Mouse (Mus musculus) kidney, postnatal 10 days (tissue): Measurements from ENCODE around the gene Bcl2l14.

ENCODE experiments used
- DNase-seq: peaks from one replicate; pipeline ENCODE4 v3.0.0; 2021; ENCODE audit warnings: mixed read lengths

The Bcl2l14 gene

DNA sequence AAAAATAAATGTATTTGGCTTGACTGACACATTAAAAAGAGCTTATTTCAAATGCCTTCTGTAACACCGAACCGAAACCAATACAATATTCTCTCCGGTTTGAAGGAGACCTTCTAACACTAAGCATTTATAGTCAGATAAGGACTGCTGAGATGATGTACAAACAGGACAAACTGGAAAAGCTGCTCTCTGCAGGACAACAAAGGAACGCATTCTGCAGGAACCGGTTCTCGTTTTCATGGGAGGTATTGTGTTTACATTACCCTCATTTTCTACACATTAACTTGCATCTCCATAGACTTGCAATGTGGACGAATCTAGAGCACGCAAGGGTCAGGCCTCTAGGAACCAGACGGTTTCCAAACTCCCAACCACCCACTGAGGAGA is 7.6 kb downstream of the Bcl2l14 start:
- no peak for DNase-seq

DNA sequence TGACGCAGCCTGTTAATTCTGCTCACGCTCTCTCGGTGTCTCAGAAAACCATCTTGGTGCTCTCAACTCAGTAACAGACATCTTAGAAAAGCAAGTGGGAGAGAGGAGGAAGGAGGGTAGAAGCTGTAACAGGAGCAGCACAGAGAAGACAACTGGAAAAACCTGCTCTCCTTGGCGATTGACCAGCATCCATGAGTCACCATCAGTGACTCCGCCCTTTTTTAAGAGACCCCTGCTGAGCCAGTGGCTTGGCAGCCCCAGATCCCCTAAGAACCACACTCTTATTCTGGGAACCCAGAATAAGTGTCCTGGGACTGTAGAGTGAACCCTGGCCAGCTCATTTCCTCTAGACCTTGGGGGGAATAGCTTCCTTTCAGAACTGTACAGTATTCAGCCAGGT is 11.1 kb downstream of the Bcl2l14 start:
- peak; percentile 31 for DNase-seq

DNA sequence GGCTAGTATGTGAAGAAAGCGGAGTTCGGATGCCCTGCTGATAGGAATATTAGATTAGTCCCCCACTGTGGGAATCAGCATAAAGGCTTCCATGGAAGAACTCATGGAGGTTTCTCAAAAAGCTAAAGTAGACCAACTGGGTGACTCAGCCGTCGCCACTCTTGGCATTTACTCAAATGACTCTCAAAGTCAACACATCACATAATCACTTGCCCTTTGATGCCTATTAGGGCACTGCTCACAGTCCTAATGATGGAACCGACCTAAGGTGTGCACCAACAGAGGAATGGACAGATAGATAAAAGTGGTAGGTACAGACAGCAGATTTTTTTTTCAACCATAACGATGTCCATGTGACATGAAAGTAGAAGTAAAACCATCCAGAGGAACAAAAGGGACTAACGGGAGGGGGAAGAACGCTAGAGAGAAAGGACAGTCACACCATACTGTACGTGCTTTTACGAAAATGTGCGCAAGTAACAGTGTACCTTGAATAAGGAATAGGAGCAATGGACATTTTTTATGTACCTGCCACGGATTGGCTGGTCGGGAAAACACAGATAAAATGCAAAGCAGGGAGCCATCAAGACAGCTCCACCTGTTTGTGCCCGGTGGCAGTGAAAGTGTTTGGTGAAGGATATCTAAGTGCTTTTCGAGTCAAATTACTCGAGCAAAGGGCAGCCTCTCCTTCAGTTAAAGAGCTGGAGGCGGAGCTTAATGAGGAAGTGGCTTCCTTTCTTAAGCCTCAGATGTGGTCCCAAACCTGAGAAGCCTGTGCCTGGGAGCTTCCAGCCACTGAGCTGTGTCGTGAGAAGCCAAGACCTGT is 17.8 kb downstream of the Bcl2l14 start:
- DNase-seq = peak; percentile 44

DNA sequence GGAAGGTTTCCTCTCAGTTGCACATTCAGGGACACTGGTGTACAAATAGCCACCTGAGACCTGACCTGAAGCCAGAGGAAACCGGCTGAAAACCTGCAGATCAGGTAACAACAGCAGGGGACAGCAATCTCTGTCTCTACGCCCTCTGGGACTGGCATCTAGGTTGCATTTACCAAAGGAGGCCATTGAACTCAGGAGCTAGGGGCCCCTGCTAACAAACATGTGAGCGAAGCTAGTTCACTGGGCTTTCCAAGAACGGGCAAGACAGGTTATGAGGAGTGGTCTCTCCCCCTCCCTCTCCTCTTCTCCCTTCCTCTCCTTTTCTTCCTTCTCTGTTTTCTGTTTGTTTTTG is 18.4 kb downstream of the Bcl2l14 start:
- no peak for DNase-seq

DNA sequence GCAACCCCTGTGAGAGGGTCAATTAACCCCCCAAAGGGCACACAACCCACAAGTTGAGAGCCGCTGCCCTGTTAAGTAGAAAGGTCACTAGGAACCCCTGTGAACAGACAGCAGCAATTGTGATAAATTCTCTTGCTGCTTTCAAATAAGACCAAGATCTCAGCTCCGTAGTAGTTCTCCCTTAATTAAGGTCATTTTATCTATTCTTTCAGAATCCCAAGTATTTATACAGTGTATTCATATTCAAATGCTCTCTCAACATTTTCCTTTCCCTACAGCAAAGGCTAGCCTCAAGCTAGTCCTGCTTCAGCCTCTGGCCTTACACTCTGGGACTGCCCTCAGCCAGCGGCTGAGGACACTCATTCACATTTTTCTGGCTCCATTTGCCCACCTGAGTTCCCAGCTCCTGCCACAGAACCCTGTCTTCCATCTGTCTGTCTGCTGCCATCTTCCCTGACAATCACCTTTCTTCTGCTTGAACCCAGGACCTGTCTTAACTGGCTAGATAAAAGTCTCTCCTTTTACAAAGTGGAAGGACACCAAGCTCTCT is 20.5 kb downstream of the Bcl2l14 start:
- DNase-seq = no peak

DNA sequence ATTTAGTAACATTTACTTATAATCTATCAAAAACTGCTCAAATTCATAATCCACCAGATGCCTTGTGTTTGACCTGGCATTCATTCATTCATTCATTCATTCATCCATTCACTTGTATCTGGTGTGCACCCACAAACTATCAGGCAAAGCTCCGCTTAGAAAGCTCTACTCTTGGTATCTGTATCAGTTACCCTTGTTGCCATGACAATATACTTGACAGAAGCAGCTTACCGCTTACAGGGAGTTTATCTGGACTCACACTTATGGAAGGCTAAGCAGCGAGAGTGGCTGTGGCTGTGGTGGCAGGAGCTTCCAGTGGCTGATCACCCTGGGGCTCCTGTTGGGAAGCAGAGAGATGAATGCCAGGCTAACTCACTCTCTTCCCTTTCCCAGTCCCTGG is 21.8 kb downstream of the Bcl2l14 start:
- DNase-seq = no peak

DNA sequence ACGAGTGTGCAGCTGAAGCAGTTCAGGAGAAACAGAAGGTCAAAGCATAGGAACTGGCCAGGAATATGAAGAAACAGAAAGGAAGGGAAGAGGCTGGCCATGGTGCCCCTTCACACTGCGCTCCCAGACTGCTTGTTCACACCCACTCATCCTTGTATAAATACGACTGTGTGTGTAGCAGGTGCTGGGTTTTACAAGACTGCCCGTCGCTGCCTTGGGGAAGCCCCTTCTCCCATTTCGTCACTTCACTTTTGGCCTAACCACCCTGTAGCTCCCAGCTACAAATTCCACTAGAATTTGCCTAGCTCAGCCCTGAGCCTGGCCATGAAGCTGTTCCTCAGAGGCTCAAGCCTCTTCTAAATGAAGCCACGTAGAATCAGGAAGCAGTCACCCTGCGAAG is 24.3 kb downstream of the Bcl2l14 start:
- DNase-seq = no peak

DNA sequence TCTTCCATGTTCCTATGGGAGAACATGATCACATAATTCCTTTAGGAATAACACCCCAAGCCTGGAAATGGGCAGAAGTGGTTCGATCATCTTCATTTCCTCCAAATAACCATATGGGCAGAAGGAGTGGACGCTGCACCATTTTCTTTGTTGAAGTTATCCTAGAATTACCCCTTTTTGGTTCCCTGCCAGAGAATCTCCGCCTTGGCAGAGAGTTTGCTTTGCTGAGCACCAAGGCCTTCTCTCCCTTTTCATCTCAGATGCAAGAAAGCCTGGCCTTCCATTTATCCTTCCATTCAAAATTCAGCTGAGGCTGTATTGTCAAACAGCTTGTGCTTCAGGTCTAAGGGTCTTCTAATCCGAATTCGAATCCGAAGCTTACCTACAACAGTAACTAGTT is 25.8 kb downstream of the Bcl2l14 start:
- no peak for DNase-seq

DNA sequence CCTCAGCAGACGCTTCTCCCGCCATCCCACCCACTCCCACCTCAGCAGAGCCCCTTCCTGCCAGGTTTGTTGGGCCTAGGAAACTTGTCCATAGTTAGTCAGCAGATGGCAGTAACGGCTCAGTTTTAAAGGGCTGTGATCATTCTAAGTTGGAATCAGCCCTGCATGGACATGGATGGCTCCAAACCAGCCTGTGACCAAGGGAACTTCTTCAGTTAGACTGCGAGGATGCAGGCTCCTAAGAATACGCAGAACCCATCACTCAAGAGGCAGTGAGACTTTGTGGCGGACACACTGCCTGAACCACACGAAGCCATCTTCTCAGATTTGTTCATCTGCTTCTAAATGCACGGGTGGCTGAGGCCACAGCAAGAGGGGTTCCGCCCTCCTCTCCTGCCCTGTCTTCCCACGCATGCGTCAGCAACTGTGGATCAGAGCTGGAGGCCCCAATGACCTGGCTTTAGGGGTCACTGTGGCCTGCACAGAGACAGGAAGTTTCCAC is 29.1 kb downstream of the Bcl2l14 start:
- peak; percentile 81 for DNase-seq

DNA sequence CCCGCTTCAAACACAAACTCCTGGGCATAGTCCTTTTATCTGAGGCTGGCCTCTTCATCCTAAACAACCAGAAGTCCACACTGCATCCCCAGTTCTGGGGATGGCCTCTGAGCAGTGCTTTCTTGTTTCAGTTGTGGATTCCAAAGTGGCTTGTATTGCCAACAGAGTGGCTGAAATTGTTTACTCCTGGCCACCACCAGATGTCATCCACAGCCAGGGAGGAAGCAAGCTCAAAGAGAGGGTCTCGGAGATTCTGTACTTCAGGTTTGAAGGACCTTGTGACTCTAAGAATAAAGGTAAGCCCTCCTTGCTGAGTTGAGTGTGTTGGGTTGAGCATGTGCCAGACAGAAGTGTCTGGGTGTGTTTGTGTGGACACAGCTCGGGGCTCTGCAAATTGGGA is 31.0 kb downstream of the Bcl2l14 start:
- DNase-seq = peak; percentile 24

DNA sequence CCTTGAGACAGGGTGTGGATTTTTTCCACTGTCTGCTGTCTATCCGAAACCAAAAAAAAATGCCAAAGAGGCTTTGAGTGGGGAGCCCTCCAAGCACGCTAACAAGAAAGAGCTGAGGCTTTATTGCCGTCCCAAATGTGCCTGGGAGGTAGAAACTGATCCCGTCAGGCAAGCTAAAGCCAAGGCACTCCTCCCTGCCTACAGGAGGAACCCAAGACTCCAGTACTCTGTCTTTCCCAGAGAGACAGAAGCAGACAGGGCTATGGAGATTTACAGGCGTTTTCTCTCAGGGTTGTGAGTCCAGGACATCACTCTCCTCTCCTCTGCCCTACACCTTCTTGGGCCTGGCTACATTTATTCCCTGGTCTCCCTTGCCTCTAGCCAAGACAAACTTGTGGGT is 32.3 kb downstream of the Bcl2l14 start:
- no peak for DNase-seq

DNA sequence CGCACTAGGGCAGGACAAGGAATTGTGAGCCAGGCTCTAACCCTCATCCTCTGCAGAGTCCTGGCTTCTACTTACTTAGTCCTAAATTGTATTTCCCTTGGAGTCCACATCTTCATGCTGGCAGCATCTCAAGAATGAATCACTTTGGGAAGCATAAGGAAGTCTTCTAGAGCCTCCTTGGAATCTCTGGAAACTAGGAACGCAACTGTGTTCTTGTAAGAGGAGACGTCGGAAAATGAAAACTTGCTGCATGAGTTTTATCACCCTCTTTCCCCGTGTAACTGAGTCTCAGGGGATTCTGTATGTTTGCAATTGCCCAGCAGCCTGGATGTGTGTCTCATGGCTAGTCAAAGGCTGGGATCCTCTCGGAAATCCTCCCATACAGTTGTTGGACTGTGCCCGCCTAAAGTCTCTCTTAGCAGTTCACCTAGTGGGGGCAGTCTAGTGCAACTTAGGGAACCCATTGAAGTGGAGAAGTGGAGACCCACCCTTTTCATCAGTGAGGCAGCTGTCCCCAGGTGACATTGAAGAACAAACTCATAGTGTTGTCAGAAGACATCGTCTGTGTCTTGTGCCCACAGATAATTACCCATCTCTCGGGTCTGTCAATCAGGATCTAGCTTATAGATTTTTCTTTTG is 34.2 kb downstream of the Bcl2l14 start:
- DNase-seq = peak; percentile 30

DNA sequence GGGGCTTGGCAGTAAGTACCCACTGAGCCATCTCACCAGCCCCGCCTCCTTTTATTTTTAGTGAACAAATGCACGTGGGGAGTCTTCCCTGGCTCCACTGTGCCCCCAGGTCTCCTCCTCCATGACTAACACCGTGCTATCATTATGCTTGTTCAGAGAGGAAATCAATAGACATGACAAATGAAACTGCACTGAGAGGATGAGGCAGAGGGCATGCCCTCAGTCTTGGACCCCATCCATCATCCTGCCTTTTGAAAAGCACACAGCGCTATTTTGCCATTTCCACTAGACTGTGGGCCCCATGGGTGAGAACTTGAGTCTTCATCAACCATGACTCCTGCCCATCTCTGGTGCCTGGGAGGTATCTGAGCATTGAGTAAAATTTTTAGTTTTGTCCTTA is 35.5 kb downstream of the Bcl2l14 start:
- DNase-seq = no peak

DNA sequence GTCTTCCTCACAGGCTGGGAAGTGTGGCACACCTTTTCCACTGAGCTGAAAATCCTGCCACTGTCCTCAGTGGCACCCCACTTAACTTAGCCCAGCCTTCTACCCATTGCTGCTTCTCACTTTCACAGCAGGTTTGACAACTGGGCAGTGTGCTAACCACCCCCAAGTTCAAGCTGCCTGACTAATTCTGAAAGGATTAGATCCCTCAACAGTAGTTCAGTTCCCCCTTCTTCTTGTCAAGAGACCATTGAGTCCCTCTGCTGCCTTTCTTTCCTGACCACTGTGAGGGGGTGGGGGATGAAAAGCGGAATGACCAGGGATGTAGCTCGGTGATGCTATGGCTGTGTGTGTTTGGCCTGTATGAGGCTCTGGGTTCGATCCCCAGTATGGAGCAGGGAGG is 37.2 kb downstream of the Bcl2l14 start:
- no peak for DNase-seq

DNA sequence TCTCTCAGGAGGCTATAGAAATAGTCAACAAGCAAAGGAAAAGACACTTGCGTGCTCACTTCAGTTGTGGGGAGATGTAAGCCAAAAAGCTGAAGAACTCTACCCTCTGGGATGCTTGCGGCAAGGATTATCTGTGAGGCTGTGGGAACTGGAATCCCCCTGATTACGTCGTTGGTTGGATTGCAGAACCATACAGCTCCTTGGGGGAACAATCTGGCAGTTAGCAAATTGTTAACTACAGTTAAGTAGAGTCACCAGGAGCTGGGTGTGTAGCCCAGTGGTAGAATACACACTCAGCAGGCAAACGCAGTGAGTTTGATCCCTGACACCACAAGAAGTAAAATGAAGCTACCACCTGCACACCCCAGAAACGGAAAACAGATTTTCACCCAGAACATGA is 37.9 kb downstream of the Bcl2l14 start:
- no peak for DNase-seq

DNA sequence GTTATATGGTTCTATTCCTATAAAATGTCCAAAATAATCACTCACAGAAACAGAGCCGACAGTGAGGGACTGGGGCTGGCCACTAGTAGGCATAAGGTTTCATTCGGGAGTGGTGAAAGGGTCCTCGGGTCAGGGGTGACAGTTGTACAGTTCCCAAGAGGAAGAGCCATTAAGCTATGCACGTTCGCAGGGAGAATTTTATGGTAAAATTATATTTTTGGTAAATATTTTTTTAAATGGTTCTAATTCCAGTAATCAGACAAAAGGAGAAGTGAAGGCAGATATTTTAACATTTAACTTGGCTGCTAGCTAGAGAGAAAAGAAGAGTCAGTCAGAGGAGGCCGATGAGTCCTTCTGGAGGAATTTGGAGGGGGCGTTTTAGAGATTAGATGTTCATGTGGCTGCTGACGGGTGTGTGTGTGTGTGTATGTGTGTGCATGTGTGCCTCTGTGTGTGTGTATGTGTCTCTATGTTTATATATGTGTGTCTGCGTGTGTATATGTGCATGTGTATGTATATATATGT is 38.8 kb downstream of the Bcl2l14 start:
- DNase-seq = no peak

DNA sequence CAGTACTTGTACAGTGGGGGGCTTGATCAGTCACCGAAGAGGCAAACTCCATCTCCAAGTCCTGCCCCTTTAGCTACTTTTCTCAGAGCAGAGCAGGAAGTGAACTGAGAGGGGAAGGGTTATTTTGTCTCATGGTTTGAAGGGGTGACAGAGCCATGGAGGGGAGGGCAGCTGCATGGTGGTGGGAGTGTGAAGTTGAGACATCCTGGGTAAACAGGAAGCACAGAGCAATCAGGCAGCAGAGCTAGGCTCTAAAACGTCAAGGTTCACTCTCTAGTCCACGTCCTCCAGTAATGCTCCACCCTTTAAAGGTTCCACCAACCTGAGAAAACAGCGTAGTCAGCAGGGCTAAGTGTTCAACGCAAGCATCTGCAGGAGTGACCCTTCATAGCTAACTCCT is 40.8 kb downstream of the Bcl2l14 start:
- no peak for DNase-seq

DNA sequence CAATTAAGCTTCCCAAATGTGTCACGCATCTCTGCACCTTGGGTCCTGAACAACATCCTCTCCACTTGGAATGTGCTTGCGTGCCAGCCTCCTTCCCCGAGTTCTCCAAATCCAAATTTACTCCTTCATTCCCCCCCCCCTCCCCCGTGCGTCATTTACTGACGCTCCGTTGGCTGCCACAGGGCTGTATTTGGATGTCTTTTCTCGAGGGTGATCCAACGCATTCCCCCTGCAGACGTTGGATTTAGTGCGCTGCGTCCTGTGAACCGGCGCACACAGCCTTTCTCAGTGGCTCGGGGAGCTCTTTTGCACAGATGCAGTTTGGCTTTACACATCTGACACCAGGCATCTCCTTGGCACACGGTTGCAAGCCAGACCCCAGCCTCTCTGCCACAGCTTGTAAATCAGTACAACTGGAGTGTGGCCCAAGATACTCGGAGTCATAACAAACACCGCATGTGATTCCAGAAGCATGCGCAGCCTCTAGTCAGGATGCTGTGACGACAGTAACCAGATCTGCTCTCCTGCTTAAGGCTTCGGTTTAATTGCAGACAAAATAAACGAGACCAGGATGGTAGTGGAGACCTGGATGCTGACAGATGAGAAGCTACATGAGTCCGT is 43.4 kb downstream of the Bcl2l14 start:
- DNase-seq = peak; percentile 41

DNA sequence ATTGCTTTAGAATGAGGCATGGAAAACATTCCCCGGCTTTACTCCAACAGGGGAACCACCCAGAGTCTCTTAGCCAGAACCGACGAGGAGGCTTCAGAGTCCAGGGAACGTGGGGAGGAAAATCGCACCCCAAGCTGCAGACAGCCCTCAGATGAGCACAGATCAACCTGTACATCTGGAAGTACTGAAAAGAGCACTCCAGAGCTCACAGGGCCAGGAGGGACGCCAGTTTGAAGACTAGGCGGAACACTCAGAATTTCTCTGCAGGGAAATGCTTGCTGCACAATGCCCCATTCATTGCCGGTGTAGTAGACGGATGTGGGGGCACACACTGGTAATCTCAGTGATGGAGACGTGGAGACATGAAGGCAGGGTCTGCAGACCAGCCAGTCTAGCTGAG is 43.9 kb downstream of the Bcl2l14 start:
- DNase-seq = no peak

DNA sequence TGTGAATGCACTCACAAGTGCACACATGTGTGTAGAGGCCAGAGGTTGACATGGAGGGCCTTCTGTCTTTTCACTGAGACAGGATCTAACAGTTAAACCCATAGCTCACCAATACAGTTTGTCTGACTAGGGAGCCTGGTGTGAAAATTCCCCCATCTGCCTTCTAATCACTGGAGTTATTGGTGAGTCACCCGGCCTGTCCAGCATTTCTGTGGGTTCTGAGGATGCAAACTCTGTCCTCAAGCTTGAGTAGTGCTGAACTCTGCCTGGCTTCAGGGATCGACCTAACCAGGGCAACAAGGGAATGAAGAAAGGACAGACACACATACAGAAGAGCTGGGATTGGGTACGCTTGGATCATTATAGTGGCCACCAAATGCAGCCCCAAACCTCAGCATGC is 45.6 kb downstream of the Bcl2l14 start:
- DNase-seq = no peak

DNA sequence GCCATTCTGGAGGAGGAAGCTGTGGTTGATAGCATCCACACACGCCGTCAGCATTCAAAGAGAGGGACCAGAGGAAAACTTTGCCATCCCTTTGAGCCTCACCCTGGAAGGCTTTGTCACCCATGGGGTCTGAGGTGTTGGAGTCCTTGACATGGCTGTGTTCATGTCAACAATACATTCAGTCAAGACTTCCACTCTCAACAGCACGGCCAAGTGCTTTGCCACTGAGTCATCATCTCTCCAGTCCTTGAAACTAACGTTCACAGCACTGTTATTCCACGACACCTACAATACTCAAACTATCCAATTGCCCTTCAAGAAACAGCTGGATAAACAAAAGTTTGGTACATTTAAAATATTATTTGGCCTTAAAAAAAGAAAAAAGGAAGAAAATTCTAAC is 46.1 kb downstream of the Bcl2l14 start:
- DNase-seq = no peak

DNA sequence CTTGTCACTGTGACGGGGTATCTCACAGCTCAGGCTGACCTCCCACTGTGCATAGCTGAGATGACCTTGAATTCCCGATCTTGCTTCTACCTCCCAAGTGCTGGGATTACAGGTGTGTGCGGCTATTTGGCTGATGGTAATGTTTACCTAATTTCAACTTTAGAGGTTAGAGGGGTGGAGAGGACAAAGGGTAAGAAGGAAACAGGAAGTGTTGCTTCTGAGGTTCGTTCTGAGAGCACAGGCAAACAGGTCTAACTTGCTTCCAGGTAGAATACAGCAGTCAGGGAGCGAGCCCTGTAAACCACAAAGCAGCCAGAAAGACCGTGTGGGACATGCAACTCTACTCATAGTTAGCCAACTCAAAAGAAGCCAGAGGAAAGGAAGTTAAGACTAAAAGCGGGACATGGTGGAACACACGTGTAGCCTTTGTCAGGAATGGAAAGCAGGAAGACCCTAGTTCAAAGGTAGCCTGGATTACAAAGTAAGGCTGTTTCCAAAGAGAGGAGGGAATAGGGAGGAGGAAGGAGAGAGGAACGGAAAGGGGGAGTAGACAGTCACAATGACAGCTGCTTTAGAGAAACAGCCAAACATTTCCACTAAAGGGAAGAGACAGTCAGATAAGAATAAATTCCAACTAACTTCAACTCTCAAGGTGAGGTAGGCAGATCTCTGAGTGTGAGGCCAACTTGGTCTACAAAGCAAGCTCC is 47.2 kb downstream of the Bcl2l14 start:
- peak; percentile 26 for DNase-seq

DNA sequence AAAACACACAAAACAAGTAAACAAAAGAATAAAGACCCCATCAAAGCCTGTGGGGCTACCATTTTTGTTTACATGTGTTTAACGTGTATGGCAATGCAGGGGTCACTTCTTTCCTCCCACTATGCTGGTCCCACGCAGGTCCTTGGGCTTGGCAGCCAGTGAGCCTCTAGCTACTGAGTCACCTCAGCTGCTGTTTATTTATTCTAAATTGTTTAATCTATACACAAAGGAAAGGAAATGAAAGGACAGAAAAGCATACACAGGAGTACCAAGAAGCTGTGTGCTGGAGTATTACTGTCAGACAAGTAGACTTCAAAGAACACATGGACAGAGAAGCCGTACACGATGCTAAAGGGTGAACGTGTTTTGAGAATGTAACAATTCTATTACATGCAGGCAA is 47.8 kb downstream of the Bcl2l14 start:
- DNase-seq = no peak
